Mouse (Mus musculus): ENCODE data around the gene 1110017D15Rik. TPM values are rescaled to one million over a fixed set of nuclear protein-coding genes. Genes with fewer than 3 reads are reported as not detected.
"Not testable (repeated sequence)": the region's sequence is repeated elsewhere in the genome, so short reads cannot be mapped to it uniquely, and the experiment has no call there.

Gene 1110017D15Rik
- total RNA-seq, 2 experiments from 2014 or later, result 11.6 to 12.8 TPM

DNA sequence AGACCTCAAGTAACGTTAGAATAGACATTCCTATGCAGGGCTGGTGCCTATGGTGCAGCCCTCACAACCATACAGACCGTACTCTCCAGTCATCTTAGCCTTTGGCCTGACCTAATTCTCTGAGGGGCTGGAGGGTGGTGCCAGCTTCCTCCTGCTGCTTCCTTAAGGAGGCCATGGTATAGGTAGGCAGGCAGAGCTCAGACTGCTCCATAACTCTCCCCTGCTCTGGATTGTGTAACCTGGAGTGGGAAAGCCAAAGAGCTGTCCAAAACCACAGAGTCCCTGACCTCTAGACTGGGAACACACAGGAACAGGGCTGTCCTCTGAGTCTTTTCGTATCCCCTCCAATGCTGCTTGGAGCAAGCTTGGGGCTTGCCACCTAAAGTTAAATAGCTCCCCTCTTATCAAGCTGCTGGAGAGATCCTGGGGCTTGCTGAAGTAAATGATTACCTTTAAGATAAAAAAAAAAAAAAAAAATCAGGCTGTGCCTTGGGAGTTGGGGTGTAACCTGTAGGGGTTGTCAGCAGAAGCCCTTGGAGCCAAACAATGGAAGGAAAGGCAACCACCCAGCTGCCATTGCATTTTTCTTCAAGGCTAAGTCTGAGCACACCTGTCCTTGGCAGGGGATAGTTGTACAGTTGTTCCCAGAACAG, 23.5 kb downstream of the 1110017D15Rik start:
- intact Hi-C loops (cut with DNase I), result no loop called here
- DNase-seq, result no peak

DNA sequence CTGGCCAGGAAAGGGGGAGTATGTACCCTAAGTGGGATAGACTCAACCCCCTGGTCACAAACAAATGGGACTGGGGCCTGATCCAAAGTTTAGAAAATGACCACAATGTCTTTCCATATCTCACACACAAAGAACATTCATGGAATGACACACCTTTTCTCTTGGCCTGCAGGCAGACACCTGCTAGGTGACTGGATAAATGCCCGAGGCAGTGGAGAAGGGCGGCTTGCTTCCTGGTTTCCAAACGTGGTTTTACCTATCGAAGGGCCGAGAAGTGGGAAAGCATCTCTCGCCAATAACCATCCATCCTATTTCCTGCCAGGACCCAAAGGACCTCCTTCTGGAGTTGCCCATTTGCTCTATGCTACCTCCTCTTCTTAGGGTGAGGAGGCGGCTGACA, 24.2 kb downstream of the 1110017D15Rik start:
- no peak for DNase-seq
- intact Hi-C loops (cut with DNase I), result no loop called here

DNA sequence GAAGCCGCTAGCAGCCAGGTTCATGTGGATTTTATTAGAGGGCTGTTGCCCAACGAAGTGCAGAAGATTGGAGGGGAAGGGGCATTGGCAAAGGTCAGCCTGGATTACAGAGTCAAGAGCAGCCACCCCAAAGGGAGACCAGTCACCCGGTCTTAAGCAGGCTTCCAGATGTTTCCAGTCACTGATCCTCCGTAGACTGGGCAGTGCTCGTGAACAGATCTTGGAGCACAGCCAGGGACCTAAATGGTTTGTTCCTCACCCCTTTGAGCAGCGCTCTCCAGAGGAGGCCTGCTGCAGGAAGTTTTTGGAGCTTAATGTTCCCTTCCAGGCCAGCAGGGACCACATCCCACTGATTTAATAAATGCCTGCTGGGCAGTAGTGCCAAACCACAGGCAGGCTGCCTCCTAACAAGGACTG, 35.5 kb downstream of the 1110017D15Rik start:
- intact Hi-C loops (cut with DNase I), result no loop called here
- no peak for DNase-seq

- peak; percentile 55 for DNase-seq
- intact Hi-C loops (cut with DNase I), result no loop called here
These were observed 36.9 kb downstream of the 1110017D15Rik start for GRCm38 (mm10) chr4:41480254-41480653.

GRCm38 (mm10) chr4:41479456-41479804, 37.7 kb downstream of the 1110017D15Rik start:
- no peak for DNase-seq
- intact Hi-C loops (cut with DNase I), result no loop called here

DNA sequence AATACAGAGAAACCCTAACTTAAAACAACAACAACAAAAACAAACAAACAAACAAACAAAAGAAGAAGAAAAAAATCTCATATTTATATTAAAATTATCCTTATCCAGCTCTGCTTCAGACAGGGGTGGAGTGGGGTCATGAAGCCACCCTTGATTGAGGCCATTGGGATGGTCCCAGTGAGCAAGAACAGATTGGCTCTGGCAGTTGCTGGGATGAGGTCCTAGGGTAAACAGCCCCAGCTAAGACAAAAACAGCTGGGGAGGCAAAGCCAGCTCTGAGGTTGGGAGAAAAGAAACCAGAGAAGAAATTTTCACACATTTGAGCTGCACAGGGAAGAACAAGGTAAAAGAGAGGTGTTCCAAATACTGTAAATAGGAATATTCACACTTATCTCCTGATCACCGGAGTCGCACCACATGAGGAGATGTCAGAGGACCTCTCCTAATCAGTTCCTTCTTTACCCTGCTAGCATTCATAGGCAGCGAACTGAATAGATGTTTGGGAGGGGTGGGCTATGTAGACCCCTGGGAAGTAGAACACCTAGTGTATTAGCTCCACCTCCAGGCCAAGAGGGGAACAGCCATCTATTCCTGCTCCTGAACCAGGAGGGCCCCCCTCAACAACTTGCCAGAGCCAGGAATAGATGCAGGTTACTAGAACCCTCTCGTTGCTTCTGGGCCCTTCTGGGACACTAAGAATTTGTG, 38.2 kb downstream of the 1110017D15Rik start:
- intact Hi-C loops (cut with DNase I), result no loop called here
- peak; percentile 22 for DNase-seq

GRCm38 (mm10) chr4:41477648-41478160, 39.4 kb downstream of the 1110017D15Rik start:
- DNase-seq, result no peak
- intact Hi-C loops (cut with DNase I), result no loop called here

GRCm38 (mm10) chr4:41471384-41471689, 45.8 kb downstream of the 1110017D15Rik start:
- DNase-seq, result no peak
- intact Hi-C loops (cut with DNase I), result no loop called here

DNA sequence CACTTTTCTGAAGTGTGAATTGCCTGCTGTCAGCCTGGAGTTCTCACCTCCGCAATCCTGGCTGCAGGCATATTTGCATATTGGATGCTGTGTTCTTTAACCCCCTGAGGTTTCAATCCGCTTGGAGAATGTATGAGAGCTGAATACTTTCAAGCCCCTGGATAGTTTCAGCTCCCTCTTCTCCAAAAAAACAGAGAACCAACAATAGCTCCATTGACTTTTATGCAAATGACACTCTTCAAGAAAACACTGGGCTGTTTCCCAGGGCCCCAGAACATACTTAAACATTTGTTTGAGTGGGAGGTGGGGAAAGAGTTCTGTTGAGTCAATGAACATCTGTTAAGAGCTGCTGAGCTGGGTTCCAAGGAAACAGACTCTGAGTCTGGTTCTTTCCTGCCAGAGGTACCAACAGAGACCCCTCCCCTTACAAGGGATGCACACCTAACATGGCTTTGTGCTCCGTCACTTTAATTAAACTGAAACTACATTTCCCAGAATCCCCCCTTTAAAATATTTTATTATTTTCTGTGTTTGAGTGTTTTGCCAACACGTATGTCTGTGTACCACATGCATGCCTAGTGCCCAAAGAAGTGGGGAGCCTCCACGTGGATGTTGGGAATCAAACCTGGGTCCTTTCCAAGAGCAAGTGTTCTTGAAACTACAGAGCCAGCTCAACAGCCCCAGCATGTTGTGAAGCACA, 46.3 kb downstream of the 1110017D15Rik start:
- intact Hi-C loops (cut with DNase I), result no loop called here
- peak; percentile 34 for DNase-seq

DNA sequence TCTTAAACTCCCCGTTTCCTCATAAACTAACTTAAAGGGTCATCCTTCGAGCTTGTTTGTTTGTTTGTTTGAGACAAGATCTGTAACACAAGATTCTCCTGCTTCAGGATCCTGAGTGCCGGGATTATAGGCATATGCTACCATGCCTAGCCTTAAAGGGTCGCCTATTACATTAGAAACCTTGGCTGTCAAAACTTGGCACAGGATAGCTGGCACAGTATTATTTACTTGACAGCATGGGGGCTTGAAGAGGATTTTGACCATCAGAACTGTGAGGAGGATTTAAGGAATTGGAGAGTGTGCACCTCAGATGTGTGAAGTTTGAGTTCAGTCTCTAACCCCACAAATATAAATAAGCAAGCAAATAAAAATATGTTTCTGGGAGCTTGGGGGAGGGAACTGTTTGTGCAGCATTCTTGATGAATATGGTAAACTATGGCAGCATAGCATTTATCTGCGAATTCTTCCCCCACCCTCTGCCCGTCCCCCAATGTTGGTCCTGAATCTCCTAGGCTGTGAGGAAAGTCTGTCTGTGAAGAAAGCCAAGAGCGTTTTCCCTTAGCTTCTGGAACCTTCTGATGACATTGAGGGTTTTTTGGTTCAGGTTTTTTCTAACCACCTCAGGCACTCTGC, 47.0 kb downstream of the 1110017D15Rik start:
- intact Hi-C loops (cut with DNase I), result no loop called here
- peak; percentile 7 for DNase-seq

DNA sequence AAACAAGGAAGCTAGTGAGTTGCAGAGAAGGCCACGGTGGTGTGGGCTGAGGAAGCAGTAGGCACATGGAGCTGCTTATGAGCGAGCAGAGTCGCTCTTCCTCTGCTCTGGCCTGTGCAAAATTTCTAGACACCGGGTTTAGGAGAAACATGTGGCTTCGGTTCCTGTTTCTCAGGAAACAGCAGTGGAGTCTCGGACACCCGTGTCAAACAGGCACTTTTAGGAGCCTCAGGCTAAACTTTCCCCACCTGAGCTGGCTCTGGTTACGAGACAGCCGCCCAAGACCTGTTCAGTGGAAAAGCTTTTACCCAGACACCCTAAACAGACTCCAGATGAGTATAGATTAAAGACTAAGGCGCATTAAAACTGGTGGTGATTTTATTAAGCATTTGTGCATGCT, 47.9 kb downstream of the 1110017D15Rik start:
- DNase-seq, result no peak
- intact Hi-C loops (cut with DNase I), result loop anchor here (5.0 kb wide), 1 partner anchor 238 kb away; no protein-coding TSS in a partner anchor

- intact Hi-C loops (cut with DNase I), result loop anchor here (5.0 kb wide), 1 partner anchor 239 kb away; no protein-coding TSS in a partner anchor
- DNase-seq, result peak; percentile 63
These were observed 48.6 kb downstream of the 1110017D15Rik start for GRCm38 (mm10) chr4:41468396-41469080.

GRCm38 (mm10) chr4:41465287-41465665, 51.9 kb downstream of the 1110017D15Rik start:
- intact Hi-C loops (cut with DNase I), result loop anchor here (5.0 kb wide), 1 partner anchor 242 kb away; no protein-coding TSS in a partner anchor
- DNase-seq, result no peak

DNA sequence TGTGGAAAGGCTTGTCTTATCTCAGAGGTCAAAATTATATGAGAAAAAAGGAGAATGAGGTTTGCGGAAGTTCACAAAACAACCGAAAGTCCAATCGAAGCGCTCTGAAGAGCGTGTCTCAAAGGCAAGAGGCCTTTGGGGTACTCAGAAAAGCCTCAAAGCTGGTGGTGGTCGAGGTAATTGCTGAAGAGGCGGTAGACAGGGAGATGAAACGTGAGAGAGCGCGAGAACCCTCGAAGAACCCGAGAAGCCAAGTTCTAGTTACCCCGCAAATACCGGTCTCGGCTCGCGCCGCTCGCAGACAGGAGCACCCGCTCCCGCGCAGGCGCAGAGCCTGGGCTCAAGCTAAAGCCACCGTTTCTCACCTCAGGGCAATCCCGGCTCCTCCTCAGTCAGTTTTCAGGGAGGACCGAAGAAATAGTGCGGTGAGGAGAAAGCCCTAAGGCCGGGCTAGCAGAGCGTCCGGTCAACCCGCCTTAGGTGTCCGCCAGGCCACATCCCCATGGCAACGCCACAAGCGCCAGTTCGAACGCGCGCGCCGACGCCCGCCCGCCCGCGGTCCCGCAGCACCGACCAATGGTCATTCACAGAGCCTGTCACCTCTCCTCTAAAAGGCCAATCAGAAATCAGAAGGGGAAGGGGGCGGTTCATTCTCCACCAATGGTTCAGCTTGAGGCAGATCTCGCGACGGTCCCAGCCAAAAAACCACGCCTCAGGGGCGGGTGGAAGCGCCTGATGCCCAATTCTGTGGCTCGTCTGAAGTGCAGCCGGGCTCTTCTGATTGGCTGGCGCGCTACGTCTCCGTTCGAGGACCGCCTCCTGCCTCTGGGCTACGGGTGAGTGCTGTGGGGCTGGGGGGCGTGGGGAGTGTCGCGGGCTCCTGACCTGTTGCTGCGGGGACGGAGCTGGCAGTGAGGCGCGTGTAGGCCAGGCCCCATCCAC, 52.5 kb downstream of the 1110017D15Rik start, which contains the start of the genes Kif24 and Nudt2:
Kif24 (minus strand) TSS at position 543 of the 942 bp plus-strand sequence.
Nudt2 (plus strand) TSS at position 807 of the 942 bp plus-strand sequence.
- peak; percentile 99 for DNase-seq
- intact Hi-C loops (cut with DNase I), result loop anchor here (5.0 kb wide), 1 partner anchor 243 kb away; no protein-coding TSS in a partner anchor

- intact Hi-C loops (cut with DNase I); DNase-seq: not testable (repeated sequence)
These were observed 53.9 kb downstream of the 1110017D15Rik start for GRCm38 (mm10) chr4:41463051-41463738.

GRCm38 (mm10) chr4:41460690-41461089, 56.4 kb downstream of the 1110017D15Rik start:
- DNase-seq, result no peak
- intact Hi-C loops (cut with DNase I), result no loop called here

All from left cerebral cortex, postnatal 4 days (tissue).